Mouse (Mus musculus): ENCODE measurements around the gene Tprn.
"Not testable (repeated sequence)": the region's sequence is repeated elsewhere in the genome, so short reads cannot be mapped to it uniquely, and the experiment has no call there.

Tprn gene

GRCm38 (mm10) chr2:25237522-25237921, 24.9 kb upstream of the Tprn start:
- no peak for DNase-seq (ENCODE audit: low spot score)

DNA sequence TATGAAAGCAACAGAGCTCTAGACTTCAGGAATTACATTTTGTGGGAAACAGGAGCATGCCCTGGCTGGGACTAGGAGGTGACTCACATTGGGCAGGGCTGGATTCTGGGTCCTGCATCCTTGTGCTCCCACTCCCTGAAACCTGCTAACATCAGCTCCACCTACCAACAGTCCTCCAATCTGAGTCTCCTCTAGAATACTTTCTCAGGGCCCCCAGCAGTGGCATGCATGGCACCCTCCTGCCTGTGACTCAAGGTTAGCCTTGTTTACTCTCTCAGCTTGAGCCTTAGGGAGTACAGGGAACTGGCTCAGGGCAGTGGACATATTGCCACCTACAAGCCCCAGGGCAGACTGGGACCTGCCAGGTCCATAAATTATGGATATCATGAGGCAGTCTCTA, 24.3 kb upstream of the Tprn start:
- DNase-seq (ENCODE audit: low spot score): no peak

GRCm38 (mm10) chr2:25239766-25240165, 22.7 kb upstream of the Tprn start:
- DNase-seq (ENCODE audit: low spot score): no peak

GRCm38 (mm10) chr2:25240310-25240709, 22.1 kb upstream of the Tprn start:
- DNase-seq (ENCODE audit: low spot score): no peak

DNA sequence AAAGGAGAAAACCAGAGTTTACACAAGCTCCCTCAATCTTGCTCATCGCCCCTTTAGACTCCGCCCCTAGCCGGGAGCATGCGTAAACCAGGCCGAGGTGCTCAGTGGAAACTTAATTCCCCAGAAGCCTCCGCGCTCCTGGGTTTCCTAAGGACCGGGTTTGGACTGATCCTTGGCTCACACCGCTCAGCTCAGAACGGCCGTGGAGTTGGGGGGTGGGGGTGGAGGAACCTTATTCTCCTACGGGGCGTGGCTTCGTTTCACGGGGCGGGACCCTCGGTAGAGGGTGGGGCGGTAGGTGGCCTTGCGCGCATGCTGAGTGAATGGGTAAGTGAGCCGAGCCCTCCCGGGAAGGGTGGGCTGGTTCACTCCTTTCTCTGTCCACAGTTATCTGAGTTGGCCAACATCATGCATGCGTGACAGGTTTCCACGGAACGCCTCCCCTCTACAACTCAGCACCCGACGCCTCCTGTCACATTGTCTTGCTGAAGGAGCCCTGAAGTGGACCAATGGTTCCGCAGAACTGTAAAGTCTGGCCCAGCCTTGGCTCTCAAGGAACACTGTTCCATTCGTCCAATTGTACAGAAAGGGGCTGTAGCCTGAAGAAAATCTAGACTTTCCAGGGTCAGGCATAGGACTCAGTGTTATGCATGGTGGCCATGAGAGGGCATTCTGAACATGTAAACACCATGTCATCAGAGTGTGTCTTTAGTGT, 21.5 kb upstream of the Tprn start:
- DNase-seq (ENCODE audit: low spot score): no peak

GRCm38 (mm10) chr2:25241438-25241775, 21.0 kb upstream of the Tprn start:
- DNase-seq (ENCODE audit: low spot score): no peak

DNA sequence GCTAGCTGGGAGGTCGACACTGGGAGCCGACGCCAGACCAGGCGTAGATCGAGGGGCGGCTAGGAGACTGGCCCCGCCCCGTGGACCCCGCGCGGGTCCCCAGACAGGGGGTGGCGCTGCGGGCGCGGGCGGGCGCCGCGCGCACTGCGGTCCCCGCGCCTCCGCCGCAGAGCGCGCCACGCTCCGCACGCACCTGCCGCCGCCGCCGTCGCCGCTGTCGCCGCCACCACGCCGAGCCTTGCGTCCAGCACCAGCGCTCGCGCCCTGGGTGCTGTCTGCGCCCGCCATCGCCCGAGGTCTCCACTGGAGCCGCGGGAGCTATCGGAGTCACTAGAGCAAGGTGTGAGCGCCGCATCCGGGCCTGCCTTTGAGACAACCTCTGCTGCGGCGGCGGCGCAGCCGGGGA, 20.3 kb upstream of the Tprn start, which contains the start of the genes Rnf208 and Cysrt1:
Gene Rnf208 (plus strand): TSS at position 155 of the 406 bp plus-strand sequence.
Gene Cysrt1 (minus strand): TSS at position 352 of the 406 bp plus-strand sequence.
- DNase-seq (ENCODE audit: low spot score): no peak

GRCm38 (mm10) chr2:25243342-25243741, 19.1 kb upstream of the Tprn start:
- DNase-seq (ENCODE audit: low spot score): no peak

GRCm38 (mm10) chr2:25244144-25244543, 18.3 kb upstream of the Tprn start:
- no peak for DNase-seq (ENCODE audit: low spot score)

GRCm38 (mm10) chr2:25246183-25247072, 16.0 kb upstream of the Tprn start, which contains the start of gene AL732309.1:
TSS of gene AL732309.1 (minus strand) at chr2:25246863.
- DNase-seq (ENCODE audit: low spot score): no peak

- no peak for DNase-seq (ENCODE audit: low spot score)
These were observed 10.1 kb upstream of the Tprn start for GRCm38 (mm10) chr2:25252331-25252730.

- DNase-seq (ENCODE audit: low spot score): peak; percentile 70
These were observed 7.1 kb upstream of the Tprn start, which contains the start of gene Tmem203 for GRCm38 (mm10) chr2:25255284-25255779. TSS of gene Tmem203 (plus strand) at chr2:25255439.

DNA sequence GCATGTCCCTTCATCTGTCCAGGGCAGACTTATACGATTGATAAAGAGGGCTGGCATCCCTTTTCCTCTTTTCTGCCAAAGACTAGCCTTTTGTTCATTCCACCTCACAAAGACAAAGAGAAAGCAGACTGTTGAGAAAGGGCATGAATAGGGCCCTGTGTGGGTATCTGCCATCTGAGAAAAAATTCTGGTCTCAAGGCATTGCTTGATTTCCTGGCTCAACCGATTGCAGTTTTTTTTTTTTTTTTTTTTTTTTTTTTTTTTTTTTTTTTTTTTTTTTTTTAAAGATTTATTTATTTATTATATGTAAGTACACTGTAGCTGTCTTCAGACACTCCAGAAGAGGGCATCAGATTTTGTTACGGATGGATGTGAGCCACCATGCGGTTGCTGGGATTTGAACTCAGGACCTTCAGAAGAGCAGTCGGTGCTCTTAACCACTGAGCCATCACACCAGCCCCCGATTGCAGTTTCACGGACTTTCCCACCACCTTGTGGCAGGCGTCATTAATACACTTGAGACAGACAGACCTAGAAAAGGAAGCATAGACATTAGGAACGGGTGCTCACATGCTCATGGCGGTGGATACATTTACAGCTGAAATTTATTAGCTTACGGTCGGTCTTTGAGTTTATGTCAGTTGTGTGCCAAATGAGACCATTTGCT, 5.8 kb upstream of the Tprn start:
- DNase-seq (ENCODE audit: low spot score): not testable (repeated sequence)

DNA sequence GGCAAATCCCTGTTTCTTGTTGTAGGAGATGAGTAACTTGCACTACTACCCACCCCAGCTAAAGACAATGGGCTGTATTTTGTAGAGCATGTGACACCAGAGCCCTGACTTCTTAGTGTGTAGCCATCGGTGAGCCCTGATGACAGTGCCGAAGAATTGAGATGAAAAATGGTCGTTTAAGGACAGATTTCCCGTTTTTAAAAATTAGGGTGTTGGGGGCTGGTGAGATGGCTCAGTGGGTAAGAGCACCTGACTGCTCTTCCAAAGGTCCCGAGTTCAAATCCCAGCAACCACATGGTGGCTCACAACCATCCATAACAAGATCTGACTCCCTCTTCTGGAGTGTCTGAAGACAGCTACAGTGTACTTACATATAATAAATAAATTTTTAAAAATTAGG, 5.2 kb upstream of the Tprn start:
- DNase-seq (ENCODE audit: low spot score): not testable (repeated sequence)

- DNase-seq (ENCODE audit: low spot score): no peak
These were observed 3.5 kb upstream of the Tprn start for GRCm38 (mm10) chr2:25258887-25259286.

DNA sequence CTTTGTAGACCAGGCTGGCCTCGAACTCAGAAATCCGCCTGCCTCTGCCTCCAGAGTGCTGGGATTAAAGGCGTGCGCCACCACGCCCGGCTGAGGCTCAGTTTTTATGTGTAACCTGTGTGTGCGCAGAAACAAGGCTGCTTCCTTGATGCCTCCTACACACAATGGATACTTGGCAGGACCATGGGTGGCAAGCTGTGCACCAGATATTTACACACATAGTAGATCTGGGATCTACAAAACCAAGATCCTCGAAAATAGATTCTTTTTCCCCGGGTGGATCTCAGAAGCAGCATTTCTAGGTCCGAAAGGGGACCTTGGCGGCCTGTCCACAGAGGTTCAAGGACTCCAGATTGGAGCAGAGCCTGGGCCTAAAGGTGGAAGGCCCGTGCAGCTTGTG, 548 bp upstream of the Tprn start:
- DNase-seq (ENCODE audit: low spot score): no peak

- DNase-seq (ENCODE audit: low spot score): no peak
These were observed 591 bp downstream of the Tprn start for GRCm38 (mm10) chr2:25262795-25263622.

- DNase-seq (ENCODE audit: low spot score): no peak
These were observed 1.3 kb downstream of the Tprn start for GRCm38 (mm10) chr2:25263623-25264285.

DNA sequence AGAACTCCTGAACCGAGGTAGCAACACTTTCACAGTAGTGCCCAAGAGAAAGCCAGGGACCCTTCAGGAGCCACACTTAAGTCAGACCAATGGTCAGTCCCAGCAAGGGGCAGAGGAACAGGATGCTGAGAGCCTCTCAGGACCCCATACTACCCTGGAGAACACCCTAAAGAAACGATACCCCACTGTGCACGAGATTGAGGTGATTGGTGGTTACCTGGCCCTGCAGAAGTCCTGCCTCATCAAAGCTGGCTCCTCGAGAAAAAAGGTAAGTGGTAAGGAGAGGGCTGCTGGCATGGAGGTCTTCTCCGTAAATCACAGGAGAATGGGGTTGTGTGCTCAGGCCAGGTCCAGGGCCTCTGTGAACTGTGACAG, 1.9 kb downstream of the Tprn start:
- no peak for DNase-seq (ENCODE audit: low spot score)

GRCm38 (mm10) chr2:25264851-25265250, 2.4 kb downstream of the Tprn start:
- no peak for DNase-seq (ENCODE audit: low spot score)
